Mouse (Mus musculus): ENCODE results near the gene Ccdc162. TPM values are rescaled to one million over a fixed set of nuclear protein-coding genes. Genes with fewer than 3 reads are reported as not detected.

The Ccdc162 gene
- polyA plus RNA-seq, 1 experiment from 2014 or later, result 0.91 TPM

DNA sequence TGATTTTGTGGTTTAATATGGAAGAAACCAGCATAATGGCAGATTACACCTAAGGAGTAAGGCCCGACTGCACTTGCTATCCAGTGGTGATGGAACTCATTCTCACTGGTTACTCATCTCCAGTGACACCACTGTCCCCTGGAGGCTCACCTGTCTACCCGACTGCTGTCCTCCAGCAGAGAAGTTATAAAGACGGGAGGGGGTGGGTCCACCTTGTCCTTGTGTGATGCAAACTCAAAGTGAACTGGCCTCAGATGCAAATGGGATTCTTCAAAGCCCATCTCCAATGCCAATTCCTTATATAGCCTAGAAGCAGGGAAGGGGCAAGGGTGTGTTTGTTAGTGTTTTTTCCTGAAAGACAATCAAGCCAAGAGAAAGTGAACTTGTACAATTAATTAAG is 89.4 kb downstream of the Ccdc162 start:
- Histone ChIP-seq H3K4me1 (no peaks in the 10 kb centered on the region), H3K27me3 (no peaks in the 10 kb centered on the region), H3K4me3 (no peak overlapping the region), H3K36me3 (no peaks in the 10 kb centered on the region), H3K27ac (no peak overlapping the region), H3K9ac (no peak overlapping the region), H3K9me3 (no peaks in the 10 kb centered on the region; the same call in 1 of the 2 replicates), H3K4me2 (replicated peaks) (no peak overlapping the region)
- 71% methylated on average over 3 of the region's 3 CpGs for WGBS
- no peak for ATAC-seq (ENCODE audit: insufficient number of reproducible peaks, insufficient read depth, low FRiP score, low TSS enrichment)

DNA sequence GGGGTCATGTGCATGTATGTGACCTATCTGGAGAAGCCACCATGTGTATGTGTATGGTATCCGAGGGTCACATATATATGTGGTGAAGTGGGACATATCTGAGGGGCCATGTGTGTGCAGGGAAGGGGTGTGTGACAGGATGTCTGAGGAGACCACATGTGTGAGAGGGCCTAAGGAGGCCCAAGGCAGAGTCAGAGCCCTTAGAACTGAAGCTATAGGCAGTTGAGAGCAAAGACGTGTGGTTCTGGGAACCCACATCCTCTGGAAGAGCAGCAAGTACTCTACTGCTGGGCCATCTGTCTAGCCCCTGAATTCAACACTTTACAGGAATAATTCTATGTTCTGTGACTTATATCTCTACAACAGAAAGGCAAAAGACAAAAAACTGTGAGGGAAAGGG is 96.4 kb downstream of the Ccdc162 start:
- WGBS, result 93% methylated on average over 2 of the region's 2 CpGs
- Histone ChIP-seq H3K27me3 (no peaks in the 10 kb centered on the region), H3K9ac (no peak overlapping the region), H3K4me3 (no peak overlapping the region), H3K9me3 (no peaks in the 10 kb centered on the region; the same call in 1 of the 2 replicates), H3K27ac (no peak overlapping the region), H3K4me2 (replicated peaks) (no peak overlapping the region), H3K4me1 (peaks cover 2% of the 10 kb centered on the region), H3K36me3 (no peaks in the 10 kb centered on the region)
- ATAC-seq (ENCODE audit: insufficient number of reproducible peaks, insufficient read depth, low FRiP score, low TSS enrichment), result no peak

DNA sequence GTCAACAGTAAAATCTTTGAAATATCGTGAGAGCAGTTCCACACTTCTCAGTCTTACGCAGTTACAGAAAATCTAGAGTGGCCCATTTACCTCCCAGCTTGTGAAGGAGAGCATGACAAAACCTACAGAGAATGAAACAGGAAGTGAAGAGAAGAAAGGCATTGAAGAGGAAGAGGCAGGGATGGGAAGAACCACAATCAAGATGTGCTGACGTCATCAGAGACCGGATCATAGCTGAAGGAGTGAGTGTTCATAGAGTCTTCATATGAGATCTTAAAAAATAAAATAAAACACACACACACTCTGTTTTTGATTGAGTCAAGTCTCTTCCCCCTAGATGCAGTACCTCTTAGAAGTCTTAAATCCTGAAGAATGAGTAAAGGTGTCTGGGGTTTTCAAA is 100.9 kb downstream of the Ccdc162 start:
- no peak overlapping the region for H3K27ac ChIP-seq
- H3K27me3 ChIP-seq, result no peaks in the 10 kb centered on the region
- ATAC-seq (ENCODE audit: insufficient number of reproducible peaks, insufficient read depth, low FRiP score, low TSS enrichment), result no peak
- H3K9ac ChIP-seq, result no peak overlapping the region
- 87% methylated on average over 4 of the region's 4 CpGs for WGBS
- H3K36me3 ChIP-seq, result no peaks in the 10 kb centered on the region
- no peaks in the 10 kb centered on the region for H3K9me3 ChIP-seq
- H3K4me3 ChIP-seq, result no peak overlapping the region
- H3K4me1 ChIP-seq, result peaks cover 6% of the 10 kb centered on the region
- no peak overlapping the region for H3K4me2 ChIP-seq (replicated peaks)

DNA sequence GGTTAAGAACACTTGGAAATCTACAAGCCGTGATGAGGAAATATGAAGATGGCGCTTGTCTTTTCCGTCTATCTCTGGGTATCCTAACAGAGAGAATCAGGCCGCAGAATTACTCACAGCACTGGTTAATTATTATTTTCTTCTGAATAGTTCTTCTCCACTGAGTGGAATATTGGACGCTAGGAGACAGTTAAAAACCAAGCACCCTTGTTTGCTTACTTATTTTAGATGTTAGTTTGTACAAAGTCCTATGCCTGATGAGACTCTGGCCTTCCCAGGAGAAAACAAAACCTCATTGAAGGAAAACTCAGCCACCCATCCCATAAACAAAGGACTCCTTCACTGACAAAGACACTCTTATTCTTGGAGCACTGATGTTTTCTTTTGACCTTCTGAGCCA is 104.5 kb downstream of the Ccdc162 start:
- no peak for ATAC-seq (ENCODE audit: insufficient number of reproducible peaks, insufficient read depth, low FRiP score, low TSS enrichment)
- H3K4me2 ChIP-seq (replicated peaks), result no peak overlapping the region
- 75% methylated on average over 5 of the region's 5 CpGs for WGBS
- H3K4me3 ChIP-seq, result no peak overlapping the region
- no peaks in the 10 kb centered on the region for H3K9me3 ChIP-seq
- no peaks in the 10 kb centered on the region for H3K27me3 ChIP-seq
- H3K4me1 ChIP-seq, result peaks cover 6% of the 10 kb centered on the region
- H3K27ac ChIP-seq, result no peak overlapping the region
- H3K36me3 ChIP-seq, result no peaks in the 10 kb centered on the region
- no peak overlapping the region for H3K9ac ChIP-seq

DNA sequence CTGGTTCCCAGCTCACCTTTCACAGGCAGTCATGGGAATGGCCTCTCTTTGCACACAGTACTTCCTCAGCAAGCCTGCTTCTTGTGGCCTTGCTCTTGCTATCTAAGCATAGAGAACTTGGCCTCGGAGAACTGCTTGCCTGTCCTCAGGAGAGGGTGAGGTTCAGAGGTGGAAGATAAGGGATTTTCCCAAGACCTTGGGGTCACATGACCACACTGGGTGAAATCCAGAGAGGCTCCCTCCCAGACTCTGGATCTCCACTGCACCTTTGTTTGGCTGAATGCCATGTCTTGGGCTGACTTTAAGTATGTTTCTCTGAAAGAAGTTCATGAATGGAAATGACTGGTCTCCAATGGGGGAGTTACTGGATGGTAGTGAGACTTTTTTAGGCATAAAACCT is 107.0 kb downstream of the Ccdc162 start:
- 75% methylated on average over 1 of the region's 1 CpGs for WGBS
- Histone ChIP-seq H3K4me3 (no peak overlapping the region), H3K36me3 (no peaks in the 10 kb centered on the region), H3K9ac (no peak overlapping the region), H3K9me3 (no peaks in the 10 kb centered on the region), H3K27ac (no peak overlapping the region), H3K4me1 (no peaks in the 10 kb centered on the region), H3K27me3 (no peaks in the 10 kb centered on the region), H3K4me2 (replicated peaks) (no peak overlapping the region)
- ATAC-seq (ENCODE audit: insufficient number of reproducible peaks, insufficient read depth, low FRiP score, low TSS enrichment), result no peak

DNA sequence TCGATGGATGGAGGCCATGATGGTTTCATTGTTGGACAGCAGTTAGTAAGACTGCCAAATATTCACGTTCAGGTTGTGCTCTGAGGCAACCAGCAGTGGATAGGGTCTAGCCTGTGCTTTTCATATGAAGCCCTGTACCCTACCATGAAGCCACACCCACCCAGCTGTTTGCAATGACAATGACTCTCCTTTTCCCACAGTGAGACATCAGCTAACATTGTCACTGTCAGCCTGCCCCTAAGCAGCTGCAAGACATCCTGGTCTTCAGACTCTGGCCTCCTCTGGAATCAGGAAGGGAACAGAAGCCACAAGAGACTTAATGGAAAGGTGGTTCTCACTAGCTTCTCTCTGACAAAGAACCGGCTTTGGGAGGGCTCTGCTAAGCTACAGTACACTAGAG is 107.9 kb downstream of the Ccdc162 start:
- Histone ChIP-seq H3K9me3 (no peaks in the 10 kb centered on the region), H3K9ac (no peak overlapping the region), H3K4me1 (no peaks in the 10 kb centered on the region), H3K36me3 (no peaks in the 10 kb centered on the region), H3K4me2 (replicated peaks) (no peak overlapping the region), H3K27ac (no peak overlapping the region), H3K27me3 (no peaks in the 10 kb centered on the region), H3K4me3 (no peak overlapping the region)
- no peak for ATAC-seq (ENCODE audit: insufficient number of reproducible peaks, insufficient read depth, low FRiP score, low TSS enrichment)
- 77% methylated on average over 3 of the region's 3 CpGs for WGBS

DNA sequence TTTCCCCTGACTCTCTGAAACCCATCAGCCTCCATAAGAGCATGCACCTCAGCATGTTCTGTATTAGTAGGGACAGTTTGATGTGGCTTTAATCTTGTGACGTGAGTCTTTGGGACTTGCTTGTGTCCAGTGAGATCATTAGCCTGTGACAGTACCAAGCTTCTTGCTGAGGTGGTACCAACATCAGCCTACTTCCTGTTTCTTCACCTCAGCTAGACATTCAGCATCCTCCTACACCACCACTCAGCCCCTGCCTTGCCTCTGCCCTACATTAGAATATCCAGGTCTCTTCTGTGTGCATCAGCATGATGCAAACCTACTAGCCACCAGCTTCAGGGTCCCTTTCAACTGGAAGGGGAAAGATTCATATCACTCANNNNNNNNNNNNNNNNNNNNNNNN is 113.8 kb downstream of the Ccdc162 start:
- no peak for ATAC-seq (ENCODE audit: insufficient number of reproducible peaks, insufficient read depth, low FRiP score, low TSS enrichment)
- H3K4me1 ChIP-seq, result no peaks in the 10 kb centered on the region
- no peak overlapping the region for H3K4me3 ChIP-seq
- no peaks in the 10 kb centered on the region for H3K36me3 ChIP-seq
- no peak overlapping the region for H3K4me2 ChIP-seq (replicated peaks)
- 87% methylated on average over 1 of the region's 1 CpGs for WGBS
- no peaks in the 10 kb centered on the region for H3K27me3 ChIP-seq
- no peak overlapping the region for H3K27ac ChIP-seq
- H3K9ac ChIP-seq, result no peak overlapping the region
- H3K9me3 ChIP-seq, result no peaks in the 10 kb centered on the region

DNA sequence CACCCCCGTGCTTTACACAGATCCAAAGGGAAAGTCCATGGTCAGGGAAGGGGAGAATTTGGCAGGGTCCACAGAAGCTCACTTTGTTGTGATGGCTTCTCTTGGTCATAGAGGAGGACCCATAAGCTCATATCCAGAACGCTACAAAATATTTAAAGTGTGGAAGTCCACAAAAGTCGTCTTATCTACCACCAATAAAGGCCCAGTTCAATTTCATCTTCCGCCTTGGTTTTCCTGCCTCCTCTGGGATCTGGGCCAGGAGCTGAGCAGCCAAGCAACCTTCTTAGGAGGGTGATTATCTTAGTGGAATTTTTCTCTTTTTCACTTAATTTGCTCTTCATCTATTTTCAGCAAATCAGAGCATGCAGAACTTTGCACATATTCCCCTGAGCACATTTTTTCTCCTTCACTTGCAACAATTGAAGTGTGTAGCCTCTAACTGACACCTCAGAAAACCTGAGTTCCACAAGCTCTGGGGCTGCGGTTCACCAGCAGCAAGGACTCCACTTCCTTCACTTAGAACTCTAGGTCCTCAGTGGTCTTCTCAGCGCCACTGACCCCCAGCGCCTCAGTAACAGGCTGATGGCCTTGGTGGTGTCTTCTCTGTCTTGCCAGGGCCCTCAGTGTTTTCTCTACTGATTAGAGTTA is 114.4 kb downstream of the Ccdc162 start:
- no peak overlapping the region for H3K4me2 ChIP-seq (replicated peaks)
- WGBS, result 81% methylated on average over 7 of the region's 7 CpGs
- no peaks in the 10 kb centered on the region for H3K4me1 ChIP-seq
- H3K9me3 ChIP-seq, result no peaks in the 10 kb centered on the region
- H3K9ac ChIP-seq, result no peak overlapping the region
- H3K4me3 ChIP-seq, result no peak overlapping the region
- no peaks in the 10 kb centered on the region for H3K27me3 ChIP-seq
- no peaks in the 10 kb centered on the region for H3K36me3 ChIP-seq
- no peak overlapping the region for H3K27ac ChIP-seq
- no peak for ATAC-seq (ENCODE audit: insufficient number of reproducible peaks, insufficient read depth, low FRiP score, low TSS enrichment)

DNA sequence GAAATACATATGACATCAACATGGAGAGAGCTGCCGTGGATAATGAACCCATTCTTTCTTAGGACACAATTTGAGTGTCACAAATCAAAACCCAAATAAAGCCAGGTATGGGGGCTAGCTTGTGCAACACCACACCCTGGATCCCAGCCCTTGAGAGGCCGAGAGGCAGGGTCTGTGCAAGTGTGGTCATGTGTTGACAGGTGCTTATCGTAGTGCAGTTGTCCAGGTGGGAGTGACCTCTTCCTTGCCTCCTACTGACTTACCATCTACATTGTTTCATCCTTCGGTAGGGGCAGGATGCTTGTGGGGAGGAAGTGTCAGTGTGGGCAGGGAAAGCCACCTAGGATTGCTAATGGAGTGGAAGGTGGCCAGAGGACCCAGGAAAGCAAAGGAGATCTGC is 115.1 kb downstream of the Ccdc162 start:
- Histone ChIP-seq H3K36me3 (no peaks in the 10 kb centered on the region), H3K27me3 (no peaks in the 10 kb centered on the region), H3K4me3 (no peak overlapping the region), H3K4me2 (replicated peaks) (no peak overlapping the region), H3K4me1 (no peaks in the 10 kb centered on the region), H3K9ac (no peak overlapping the region), H3K27ac (no peak overlapping the region), H3K9me3 (no peaks in the 10 kb centered on the region)
- ATAC-seq (ENCODE audit: insufficient number of reproducible peaks, insufficient read depth, low FRiP score, low TSS enrichment), result no peak
- WGBS, result 81% methylated on average over 4 of the region's 4 CpGs

DNA sequence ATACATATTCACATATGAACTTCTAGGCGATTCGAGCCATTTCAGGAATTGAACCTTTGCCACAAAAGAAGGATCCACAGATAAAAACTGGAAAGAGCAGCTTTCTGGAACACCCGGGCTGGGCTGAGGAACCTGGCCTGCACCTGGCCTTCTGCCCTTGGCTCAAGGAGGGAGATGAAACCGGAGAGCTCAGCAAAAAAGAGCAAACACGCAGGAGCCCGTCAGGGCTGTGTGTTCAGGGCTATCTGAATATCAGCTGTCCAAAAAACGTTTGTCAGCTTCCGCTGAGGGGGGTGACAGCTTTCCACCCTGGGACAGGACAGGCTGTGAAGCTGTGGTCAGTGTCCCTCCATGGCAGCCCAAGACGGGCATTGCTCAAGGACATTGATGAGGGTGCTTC is 117.4 kb downstream of the Ccdc162 start:
- Histone ChIP-seq H3K4me1 (peaks cover 9% of the 10 kb centered on the region; the same call in 1 of the 2 replicates), H3K4me3 (no peak overlapping the region), H3K36me3 (no peaks in the 10 kb centered on the region), H3K27ac (no peak overlapping the region), H3K9ac (no peak overlapping the region), H3K27me3 (no peaks in the 10 kb centered on the region), H3K4me2 (replicated peaks) (no peak overlapping the region), H3K9me3 (no peaks in the 10 kb centered on the region)
- WGBS, result 69% methylated on average over 9 of the region's 9 CpGs
- no peak for ATAC-seq (ENCODE audit: insufficient number of reproducible peaks, insufficient read depth, low FRiP score, low TSS enrichment)

DNA sequence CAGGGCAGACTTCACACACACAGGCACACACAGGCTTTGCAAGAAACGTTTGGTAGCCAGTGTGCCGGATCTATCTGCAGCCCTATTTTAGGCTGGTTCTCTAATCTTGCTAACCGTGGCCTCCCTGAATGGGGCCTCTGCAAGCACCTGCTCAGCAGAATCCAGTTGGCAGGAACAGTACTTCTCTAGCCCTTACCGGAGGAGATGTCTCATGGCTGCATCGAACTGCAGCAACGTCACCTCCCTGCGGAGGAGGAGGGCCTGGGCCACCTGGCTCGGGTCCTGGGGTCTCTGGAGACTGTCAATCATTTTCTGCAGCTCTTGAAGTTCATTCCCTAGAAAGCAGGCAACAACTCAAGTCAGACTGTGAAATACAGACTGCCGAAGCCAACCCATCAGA is 118.2 kb downstream of the Ccdc162 start:
- no peak overlapping the region for H3K4me2 ChIP-seq (replicated peaks)
- ATAC-seq (ENCODE audit: insufficient number of reproducible peaks, insufficient read depth, low FRiP score, low TSS enrichment), result no peak
- no peaks in the 10 kb centered on the region for H3K9me3 ChIP-seq
- H3K27ac ChIP-seq, result no peak overlapping the region
- no peaks in the 10 kb centered on the region for H3K36me3 ChIP-seq
- no peak overlapping the region for H3K9ac ChIP-seq
- peaks cover 9% of the 10 kb centered on the region; the same call in 1 of the 2 replicates for H3K4me1 ChIP-seq
- WGBS, result 53% methylated on average over 9 of the region's 9 CpGs
- no peak overlapping the region for H3K4me3 ChIP-seq
- no peaks in the 10 kb centered on the region for H3K27me3 ChIP-seq

DNA sequence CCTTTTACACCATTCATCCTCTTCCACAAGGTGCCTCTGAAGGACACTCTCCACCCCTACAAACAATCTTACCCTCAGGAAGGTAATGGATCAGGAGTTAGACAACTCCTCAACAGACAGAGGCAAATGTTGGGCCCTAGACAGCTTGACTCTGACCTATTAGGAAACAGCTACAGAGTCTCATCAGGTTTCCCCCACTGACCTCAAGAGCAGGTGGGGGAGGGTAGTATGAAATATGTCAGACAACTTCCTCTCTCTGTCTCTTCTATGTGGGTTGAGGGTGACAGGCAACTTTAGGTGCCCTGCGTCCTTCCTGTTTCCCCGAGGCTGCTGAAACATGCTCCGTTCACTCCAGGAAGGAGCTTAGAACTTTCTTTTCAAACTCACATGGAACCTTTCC is 120.9 kb downstream of the Ccdc162 start:
- H3K27me3 ChIP-seq, result no peaks in the 10 kb centered on the region
- no peaks in the 10 kb centered on the region for H3K36me3 ChIP-seq
- H3K4me3 ChIP-seq, result no peak overlapping the region
- peaks cover 9% of the 10 kb centered on the region; the same call in 1 of the 2 replicates for H3K4me1 ChIP-seq
- WGBS, result 73% methylated on average over 3 of the region's 3 CpGs
- H3K9me3 ChIP-seq, result no peaks in the 10 kb centered on the region
- H3K9ac ChIP-seq, result no peak overlapping the region
- H3K27ac ChIP-seq, result peak overlapping the region; percentile 51; the same call in 1 of the 2 replicates
- no peak overlapping the region for H3K4me2 ChIP-seq (replicated peaks)
- ATAC-seq (ENCODE audit: insufficient number of reproducible peaks, insufficient read depth, low FRiP score, low TSS enrichment), result no peak

Data from embryonic facial prominence, embryonic 12.5 days (tissue).